Mouse (Mus musculus) ES-Bruce4 (cell line): ENCODE measurements at regions not wholly inside any gene's neighbourhood (a gene's known extent, or its start where the extent isn't known, plus 50 kb on each side); places are given as distances from the start of the nearest gene placed in this dataset.

ENCODE experiments used
- CTCF ChIP-seq: IDR thresholded peaks from one replicate; pipeline ENCODE4 v1.8.1; 2011; ENCODE audit warnings: low read depth, low read length
- EP300 ChIP-seq: IDR thresholded peaks from 2 replicates; pipeline ENCODE4 v1.6.1; 2011; ENCODE audit warnings: low read depth, low read length; ENCODE audit not compliant: insufficient read depth
- POLR2A ChIP-seq: IDR thresholded peaks from one replicate; pipeline ENCODE4 v1.8.1; 2011; ENCODE audit warnings: low read length; ENCODE audit not compliant: insufficient read depth

DNA sequence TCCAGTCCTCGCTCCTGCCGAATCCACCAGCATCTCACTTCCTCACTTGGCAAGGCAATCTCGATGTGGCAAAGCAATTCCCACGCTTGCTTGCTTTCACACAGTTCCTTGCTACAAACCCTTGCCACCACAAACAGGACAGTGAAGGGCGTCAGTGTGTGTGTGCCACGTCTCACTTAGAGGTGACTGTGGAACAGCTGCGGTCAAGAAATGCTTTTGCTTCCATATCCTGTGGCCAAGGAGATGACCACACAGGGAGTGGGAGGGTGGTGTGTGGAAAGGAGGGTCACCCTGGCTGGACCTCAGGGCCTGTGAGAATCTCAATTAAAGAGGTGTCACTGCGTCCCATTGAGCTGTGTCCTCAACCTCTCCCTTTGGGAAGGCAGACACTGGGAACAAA is 207.4 kb downstream of the Opa1 start:
- no peak for TF ChIP-seq CTCF
- TF ChIP-seq EP300, result no peak
- TF ChIP-seq POLR2A, result no peak
